Mouse (Mus musculus) limb, embryonic 14.5 days (tissue): ENCODE measurements at regions not wholly inside any gene's neighbourhood (a gene's known extent, or its start where the extent isn't known, plus 50 kb on each side); places are given as distances from the start of the nearest gene placed in this dataset.

Experiments
- ATAC-seq: fragments of 200-750 bp; cut with Nextera tagmentation; 2 replicates; pipeline ENCODE4 v1.8.0; 2017; ENCODE audit warnings: low read depth, moderate number of reproducible peaks, moderate TSS enrichment; ENCODE audit not compliant: low FRiP score
- DNase-seq: peaks from one replicate; pipeline ENCODE4 v3.0.0-alpha.2; 2015; ENCODE audit warnings: low spot score
- H3K27ac ChIP-seq: fragments of 300-500 bp; sonication (generic); replicated peaks from 2 replicates; pipeline ENCODE4 v1.5.1; 2014; ENCODE audit warnings: low read depth, mild to moderate bottlenecking, low read length, moderate library complexity, mixed read lengths
- H3K27me3 ChIP-seq: fragments of 300-500 bp; sonication (generic); 2 replicates; pipeline ENCODE4 v1.6.1; 2014; ENCODE audit warnings: low read length, mixed read lengths; ENCODE audit not compliant: control insufficient read depth, insufficient read depth
- H3K36me3 ChIP-seq: fragments of 300-500 bp; sonication (generic); 2 replicates; pipeline ENCODE4 v1.6.1; 2014; ENCODE audit warnings: mild to moderate bottlenecking, low read length, moderate library complexity, mixed read lengths; ENCODE audit not compliant: control insufficient read depth, insufficient read depth
- H3K4me1 ChIP-seq: fragments of 300-500 bp; sonication (generic); 2 replicates; pipeline ENCODE4 v1.6.1; 2014; ENCODE audit warnings: antibody characterized with exemption, low read length, mixed read lengths; ENCODE audit not compliant: control insufficient read depth, insufficient read depth
- H3K4me2 ChIP-seq: fragments of 300-500 bp; sonication (generic); replicated peaks from 2 replicates; pipeline ENCODE4 v1.6.1; 2014; ENCODE audit warnings: low read depth, mild to moderate bottlenecking, low read length, moderate library complexity; ENCODE audit not compliant: severe bottlenecking
- H3K4me3 ChIP-seq: fragments of 300-500 bp; sonication (generic); replicated peaks from 2 replicates; pipeline ENCODE4 v1.5.1; 2014; ENCODE audit warnings: low read length
- H3K9ac ChIP-seq: fragments of 300-500 bp; sonication (generic); 2 replicates; pipeline ENCODE4 v1.6.1; 2014; ENCODE audit warnings: mild to moderate bottlenecking, low read depth, low read length, moderate library complexity; ENCODE audit not compliant: severe bottlenecking
- H3K9me3 ChIP-seq: fragments of 300-500 bp; sonication (generic); 2 replicates; pipeline ENCODE4 v1.6.1; 2016; ENCODE audit warnings: low read length; ENCODE audit not compliant: control insufficient read depth
- POLR2A ChIP-seq: fragments of 200-500 bp; IDR thresholded peaks from 2 replicates; pipeline ENCODE4 v1.8.0; 2012; ENCODE audit warnings: inconsistent platforms, mild to moderate bottlenecking, moderate library complexity, borderline replicate concordance; ENCODE audit not compliant: insufficient read depth, insufficient read length; ENCODE audit errors: extremely low read depth
- WGBS: fragments of 180-500 bp; shearing (Covaris S2); extraction: QIAGEN DNeasy Blood & Tissue Kit; methylation state at CpG from one replicate; pipeline ENCODE4 v1.1.7; 2014; 5-methylcytosine and 5-hydroxymethylcytosine counted together

GRCm38 (mm10) chr9:113394320-113394719 lies 313.7 kb downstream of the Pdcd6ip start:
- ATAC-seq (no peak), DNase-seq (no peak)
- 94% methylated on average over 3 of the region's 3 CpGs for WGBS
- no peak overlapping the region for H3K27ac ChIP-seq
- H3K9ac ChIP-seq, result no peak overlapping the region
- no peaks in the 10 kb centered on the region for H3K27me3 ChIP-seq
- no peak for TF ChIP-seq POLR2A
- no peak overlapping the region for H3K4me3 ChIP-seq
- H3K36me3 ChIP-seq, result no peaks in the 10 kb centered on the region
- no peaks in the 10 kb centered on the region for H3K4me1 ChIP-seq
- no peaks in the 10 kb centered on the region for H3K9me3 ChIP-seq
- H3K4me2 ChIP-seq, result no peak overlapping the region

- H3K4me3 ChIP-seq, result no peak overlapping the region
- H3K4me1 ChIP-seq, result no peaks in the 10 kb centered on the region
- 84% methylated on average over 12 of the region's 12 CpGs for WGBS
- no peaks in the 10 kb centered on the region for H3K9me3 ChIP-seq
- H3K4me2 ChIP-seq, result no peak overlapping the region
- H3K27ac ChIP-seq, result no peak overlapping the region
- H3K36me3 ChIP-seq, result no peaks in the 10 kb centered on the region
- no peak for TF ChIP-seq POLR2A
- DNase-seq (no peak), ATAC-seq (no peak)
- H3K9ac ChIP-seq, result no peak overlapping the region
- H3K27me3 ChIP-seq, result no peaks in the 10 kb centered on the region
Observed at GRCm38 (mm10) chr9:113387356-113387755, 320.7 kb downstream of the Pdcd6ip start.

- WGBS, result 17% methylated on average over 13 of the region's 13 CpGs
- no peak for TF ChIP-seq POLR2A
Observed at GRCm38 (mm10) chr9:113381591-113382110, 326.4 kb downstream of the Pdcd6ip start.

GRCm38 (mm10) chr9:113380408-113381129 lies 327.5 kb downstream of the Pdcd6ip start:
- H3K4me3 ChIP-seq, result no peak overlapping the region
- TF ChIP-seq POLR2A, result no peak
- no peak for DNase-seq
- ATAC-seq, result no peak
- H3K4me2 ChIP-seq, result no peak overlapping the region
- H3K9me3 ChIP-seq, result no peaks in the 10 kb centered on the region
- H3K4me1 ChIP-seq, result peaks cover 6% of the 10 kb centered on the region; the same call in 1 of the 2 replicates
- H3K27ac ChIP-seq, result no peak overlapping the region
- WGBS, result 30% methylated on average over 17 of the region's 17 CpGs
- no peaks in the 10 kb centered on the region for H3K36me3 ChIP-seq
- H3K9ac ChIP-seq, result no peak overlapping the region
- H3K27me3 ChIP-seq, result no peaks in the 10 kb centered on the region

More at GRCm38 (mm10) chr9:113381591-113382110, 326.4 kb downstream of the Pdcd6ip start:
- Histone ChIP-seq H3K36me3 (no peaks in the 10 kb centered on the region), H3K9ac (no peak overlapping the region), H3K27ac (no peak overlapping the region), H3K27me3 (no peaks in the 10 kb centered on the region), H3K9me3 (no peaks in the 10 kb centered on the region), H3K4me1 (peaks cover 6% of the 10 kb centered on the region; the same call in 1 of the 2 replicates), H3K4me3 (no peak overlapping the region), H3K4me2 (no peak overlapping the region; the same call in 1 of the 2 replicates)
- no peak for ATAC-seq
- DNase-seq, result no peak

GRCm38 (mm10) chr9:113378525-113378924 lies 329.5 kb downstream of the Pdcd6ip start:
- 87% methylated on average over 2 of the region's 2 CpGs for WGBS
- H3K9me3 ChIP-seq, result no peaks in the 10 kb centered on the region
- no peaks in the 10 kb centered on the region for H3K36me3 ChIP-seq
- no peaks in the 10 kb centered on the region for H3K27me3 ChIP-seq
- no peak overlapping the region for H3K27ac ChIP-seq
- TF ChIP-seq POLR2A, result no peak
- DNase-seq (no peak), ATAC-seq (no peak)
- H3K4me2 ChIP-seq, result no peak overlapping the region
- H3K4me3 ChIP-seq, result no peak overlapping the region
- no peak overlapping the region for H3K9ac ChIP-seq
- H3K4me1 ChIP-seq, result peaks cover 6% of the 10 kb centered on the region; the same call in 1 of the 2 replicates
